15 mouse cellular contexts compared by ENCODE assay signal in the genomic region with DNA sequence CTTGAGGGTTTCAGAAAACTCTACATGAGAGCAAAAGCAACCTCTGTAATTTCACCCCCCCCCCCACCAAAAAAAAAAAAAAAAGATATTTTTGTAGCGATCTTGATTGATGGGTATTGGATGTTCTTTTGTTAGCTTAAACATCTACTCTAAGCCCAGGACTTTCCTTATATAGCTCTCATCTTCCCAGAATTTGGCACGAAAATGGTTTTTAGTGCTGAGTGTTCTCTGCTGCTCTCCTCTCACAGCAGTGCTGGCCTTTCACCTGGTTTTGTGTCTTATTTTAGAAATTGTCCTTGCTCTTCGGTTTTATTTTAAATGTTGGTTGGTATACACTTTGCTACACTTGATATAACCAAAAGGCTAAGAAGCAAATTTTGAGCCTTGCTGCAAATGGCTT.
A peak's percentile ranks its signal among the peaks of the same experiment; 100 is the strongest.
DNase-seq lines count a peak whose midpoint lies in the region; ATAC-seq lines count a peak whose summit lies in the region.
"Had no signal": no experiment of that assay in that cellular context is flagged by ENCODE, and none has a peak within 500 bp of the region (broad histone marks: within the 10 kb centered on the region; RNA-seq: fewer than 3 reads in every experiment).

No protein-coding gene starts in this region.

- peak; percentile 4 for DNase-seq in adrenal gland, postnatal 10 days
- DNase-seq in adrenal gland, adult 2 months = no peak
- no peak for DNase-seq in intestine, embryonic 14.5 days (ENCODE audit: low spot score)
- DNase-seq in adipocyte (ENCODE audit: low spot score) = peak; percentile 57
- peak; percentile 11 for DNase-seq in skeletal muscle tissue, adult 2 months (ENCODE audit: low read depth, low spot score)
- DNase-seq in Muller cell, postnatal 12 days (ENCODE audit: inconsistent ontology term) = no peak
- no peak for DNase-seq in urinary bladder, adult 2 months (ENCODE audit: low spot score)
- DNase-seq: cerebellum, adult 8-10 months; kidney, adult 8-10 months; layer of hippocampus, postnatal 36 days had no signal

- H3K4me1 ChIP-seq in intestine, embryonic 14.5 days (replicated peaks; ENCODE audit: control insufficient read depth, insufficient read depth, low read length) = no peaks in the 10 kb centered on the region
- no peaks in the 10 kb centered on the region for H3K4me1 ChIP-seq in intestine, embryonic 16.5 days (ENCODE audit: control insufficient read depth, insufficient read depth, low read length)
- H3K4me1 ChIP-seq: hindbrain, embryonic 15.5 days; midbrain, embryonic 13.5 days had no signal

- no peaks in the 10 kb centered on the region for H3K27me3 ChIP-seq in intestine, embryonic 14.5 days (replicated peaks; ENCODE audit: control insufficient read depth, insufficient read depth, low read length)
- H3K27me3 ChIP-seq in intestine, embryonic 16.5 days (replicated peaks; ENCODE audit: control insufficient read depth, insufficient read depth, low read length) = no peaks in the 10 kb centered on the region
- H3K27me3 ChIP-seq: hindbrain, embryonic 15.5 days; midbrain, embryonic 13.5 days had no signal

- WGBS in intestine, embryonic 14.5 days = 58% methylated on average over 3 of the region's 3 CpGs
- WGBS in intestine, embryonic 16.5 days = 53% methylated on average over 3 of the region's 3 CpGs

- no peak overlapping the region for H3K9ac ChIP-seq in intestine, embryonic 14.5 days (ENCODE audit: low read length)
- H3K9ac ChIP-seq in intestine, embryonic 16.5 days (ENCODE audit: low read depth, low read length) = no peak overlapping the region
- H3K9ac ChIP-seq: hindbrain, embryonic 15.5 days; midbrain, embryonic 13.5 days had no signal

- ATAC-seq in intestine, embryonic 14.5 days (replicated peaks; ENCODE audit: low FRiP score, low TSS enrichment, low read depth) = peak; percentile 83
- ATAC-seq in intestine, embryonic 16.5 days = no peak
- ATAC-seq: forebrain, embryonic 16.5 days; midbrain, embryonic 13.5 days had no signal

- no peaks in the 10 kb centered on the region for H3K9me3 ChIP-seq in intestine, embryonic 14.5 days (ENCODE audit: control insufficient read depth, low read length)
- H3K9me3 ChIP-seq in intestine, embryonic 16.5 days (ENCODE audit: control insufficient read depth, low read length) = no peaks in the 10 kb centered on the region
- H3K9me3 ChIP-seq: hindbrain, embryonic 15.5 days; midbrain, embryonic 13.5 days had no signal

- no peak overlapping the region; the same call in 1 of the 2 replicates for H3K27ac ChIP-seq in intestine, embryonic 14.5 days (ENCODE audit: low read depth)
- no peak overlapping the region for H3K27ac ChIP-seq in intestine, embryonic 16.5 days (ENCODE audit: low read length)
- H3K27ac ChIP-seq: hindbrain, embryonic 15.5 days; midbrain, embryonic 13.5 days had no signal

- no peaks in the 10 kb centered on the region for H3K36me3 ChIP-seq in intestine, embryonic 14.5 days (ENCODE audit: control insufficient read depth, insufficient read depth, low read length)
- H3K36me3 ChIP-seq in intestine, embryonic 16.5 days (ENCODE audit: control insufficient read depth, insufficient read depth, low read length) = no peaks in the 10 kb centered on the region
- H3K36me3 ChIP-seq: hindbrain, embryonic 15.5 days; midbrain, embryonic 13.5 days had no signal

- no peak overlapping the region for H3K4me2 ChIP-seq in intestine, embryonic 14.5 days (ENCODE audit: low read length)
- H3K4me2 ChIP-seq in intestine, embryonic 16.5 days (ENCODE audit: low read depth, low read length) = no peak overlapping the region
- H3K4me2 ChIP-seq: hindbrain, embryonic 15.5 days; liver, embryonic 11.5 days; midbrain, embryonic 13.5 days had no signal

- H3K4me3 ChIP-seq in intestine, embryonic 14.5 days (ENCODE audit: low read depth, low read length) = no peak overlapping the region
- H3K4me3 ChIP-seq in intestine, embryonic 16.5 days (ENCODE audit: low read length) = no peak overlapping the region
- H3K4me3 ChIP-seq: hindbrain, embryonic 15.5 days; midbrain, embryonic 13.5 days had no signal

Comparison
In these comparisons a context has a peak if more than half of its experiments do, and no peak if none do; other contexts are left out.
1. DNase-seq: peak in adrenal gland, postnatal 10 days (single experiment), adipocyte (single experiment) and skeletal muscle tissue, adult 2 months (single experiment); none in adrenal gland, adult 2 months (single experiment), intestine, embryonic 14.5 days (single experiment), Muller cell, postnatal 12 days (single experiment) and urinary bladder, adult 2 months (single experiment).